Mouse (Mus musculus) MEL (cell line): Measurements from ENCODE around the gene Olfr462.

Experiments used
- CHD2 ChIP-seq: IDR thresholded peaks from 2 replicates; pipeline ENCODE4 v1.6.1; 2011; ENCODE audit warnings: low read length, improper control_type of control experiment
- GATA1 ChIP-seq: IDR thresholded peaks from 2 replicates; pipeline ENCODE4 v1.6.1; 2011; ENCODE audit warnings: low read depth, low read length, improper control_type of control experiment
- MAX ChIP-seq: IDR thresholded peaks from 2 replicates; pipeline ENCODE4 v1.6.1; 2011; ENCODE audit warnings: low read length, improper control_type of control experiment
- POLR2A ChIP-seq, 2 experiments: IDR thresholded peaks; 2 replicates each; pipeline ENCODE4 v1.6.1; 2011 to 2012; ENCODE audit warnings: low read length in 2 of 2, mild to moderate bottlenecking in 2 of 2, control low read depth in 1 of 2, improper control_type of control experiment in 1 of 2, low read depth in 1 of 2, moderate library complexity in 1 of 2; ENCODE audit not compliant: control insufficient read depth in 1 of 2, insufficient read depth in 1 of 2, poor library complexity in 1 of 2
- USF1 ChIP-seq: IDR thresholded peaks from 2 replicates; pipeline ENCODE4 v1.6.1; 2014; ENCODE audit warnings: low read depth, mild to moderate bottlenecking, inconsistent platforms, low read length, improper control_type of control experiment, moderate library complexity

DNA sequence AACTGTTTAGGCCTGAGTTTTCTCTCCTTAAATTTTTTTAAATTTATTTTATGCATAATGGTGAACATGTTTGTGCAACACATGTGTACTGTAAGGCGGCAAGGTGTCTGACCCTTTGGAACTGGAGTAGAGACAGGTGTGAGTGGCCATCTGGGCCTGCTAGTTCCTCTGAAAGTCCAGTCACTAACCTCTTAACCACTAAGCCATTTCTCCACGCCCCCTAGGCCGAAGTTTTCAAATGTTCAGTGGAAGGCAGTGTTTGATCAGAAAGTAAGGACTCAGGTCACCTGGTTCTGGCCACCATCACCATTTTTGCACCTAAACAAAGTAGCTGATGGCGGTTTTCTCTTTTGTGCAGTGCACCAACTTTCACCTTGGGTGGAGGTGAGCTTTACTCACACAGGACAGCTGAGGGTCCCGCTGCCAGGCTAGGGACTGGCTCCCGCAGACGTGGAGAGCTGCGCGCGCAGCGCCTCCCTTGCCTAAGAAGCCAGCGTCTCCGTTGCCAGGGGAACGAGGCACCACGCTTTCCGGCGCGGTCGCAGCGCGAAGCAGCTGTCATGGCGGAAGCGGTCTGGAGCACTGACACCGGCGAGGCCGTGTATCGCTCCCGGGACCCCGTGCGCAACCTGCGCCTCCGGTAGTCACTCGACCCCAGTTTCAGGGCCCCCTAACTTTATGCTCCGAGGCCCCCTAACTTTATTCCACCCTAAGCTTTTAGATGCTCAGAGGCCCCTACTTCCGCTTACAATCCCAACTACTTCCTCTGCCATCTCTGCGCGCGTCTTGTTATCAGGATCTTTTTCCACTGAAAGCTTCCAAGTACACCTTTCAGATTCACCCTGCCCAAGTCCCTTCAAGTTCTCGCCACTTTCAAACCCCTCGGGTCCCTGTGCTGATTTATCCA, 39.1 kb downstream of the Olfr462 start, which contains the start of gene Mks1:
- no peak for TF ChIP-seq CHD2
- peak; percentile 93 for TF ChIP-seq MAX
- TF ChIP-seq GATA1, result no peak
- no peak for TF ChIP-seq USF1
- peak; percentile 63 to 83 for TF ChIP-seq POLR2A (IDR thresholded peaks at IDR 0.05; ENCODE audit: control insufficient read depth in 1 of 2, insufficient read depth in 1 of 2, low read depth in 1 of 2, low read length in 2 of 2, poor library complexity in 1 of 2)
